In the genomic region with DNA sequence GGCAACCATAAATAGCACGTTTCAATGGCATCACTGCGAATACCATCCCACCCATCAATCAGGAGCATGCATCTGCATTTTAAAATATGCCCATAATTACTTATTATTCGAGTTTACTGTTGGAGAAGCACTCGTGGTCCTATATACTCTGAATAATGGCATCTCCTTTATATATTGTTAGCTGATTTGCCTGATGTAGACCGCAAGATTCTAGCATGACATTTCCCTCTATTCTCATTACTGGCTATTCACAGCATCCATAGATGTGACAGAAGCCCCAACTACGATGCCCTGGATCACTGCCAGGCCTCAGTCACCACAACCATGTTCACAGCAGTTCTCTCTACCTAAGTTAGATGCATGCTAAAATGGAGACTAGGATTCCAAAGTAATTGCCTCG, we compare ENCODE assay signal across 17 mouse cellular contexts.
DNase-seq lines count a peak whose midpoint lies in the region; ATAC-seq and TF ChIP-seq lines count a peak whose summit lies in the region.
"Had no signal": no experiment of that assay in that cellular context is flagged by ENCODE, and none has a peak within 500 bp of the region (broad histone marks: within the 10 kb centered on the region; RNA-seq: fewer than 3 reads in every experiment).

No protein-coding gene starts in this region.

- H3K9me3 ChIP-seq in forebrain, embryonic 16.5 days (ENCODE audit: control insufficient read depth, low read length) = no peaks in the 10 kb centered on the region
- H3K9me3 ChIP-seq: embryonic facial prominence, embryonic 10.5 days; heart, embryonic 15.5 days; hindbrain, embryonic 15.5 days had no signal

- no peaks in the 10 kb centered on the region for H3K27me3 ChIP-seq in forebrain, embryonic 16.5 days (replicated peaks; ENCODE audit: control insufficient read depth, insufficient read depth, low read length)
- H3K27me3 ChIP-seq: heart, embryonic 15.5 days; hindbrain, embryonic 15.5 days had no signal

- no peak overlapping the region for H3K4me3 ChIP-seq in left cerebral cortex, adult 2 months
- no peak overlapping the region for H3K4me3 ChIP-seq in forebrain, embryonic 16.5 days (replicated peaks; ENCODE audit: low read length)
- H3K4me3 ChIP-seq: embryonic facial prominence, embryonic 10.5 days; heart, adult 2 months; heart, embryonic 15.5 days; hindbrain, embryonic 15.5 days had no signal

- WGBS in forebrain, embryonic 16.5 days = 34% methylated on average over 7 of the region's 7 CpGs

- TF ChIP-seq POLR2A in brain, embryonic 14.5 days (IDR thresholded peaks at IDR 0.05; ENCODE audit: borderline replicate concordance, extremely low read depth, insufficient read depth, insufficient read length, poor library complexity, severe bottlenecking) = no peak

- H3K27ac ChIP-seq in left cerebral cortex, adult 2 months = no peak overlapping the region
- H3K27ac ChIP-seq in forebrain, embryonic 16.5 days (ENCODE audit: low read length) = no peak overlapping the region
- H3K27ac ChIP-seq: embryonic facial prominence, embryonic 10.5 days; heart, adult 2 months; heart, embryonic 15.5 days; hindbrain, embryonic 15.5 days had no signal

- H3K4me2 ChIP-seq in forebrain, embryonic 16.5 days (ENCODE audit: low read length) = no peak overlapping the region
- H3K4me2 ChIP-seq: heart, embryonic 11.5 days; heart, embryonic 15.5 days; hindbrain, embryonic 15.5 days had no signal

- peaks cover 8% of the 10 kb centered on the region; the same call in 1 of the 2 replicates for H3K4me1 ChIP-seq in forebrain, embryonic 16.5 days (replicated peaks; ENCODE audit: control insufficient read depth, insufficient read depth, low read length)
- H3K4me1 ChIP-seq: embryonic facial prominence, embryonic 10.5 days; heart, embryonic 15.5 days; hindbrain, embryonic 15.5 days had no signal

- no peak for TF ChIP-seq CTCF in left cerebral cortex, adult 2 months (IDR thresholded peaks at IDR 0.05)
- TF ChIP-seq CTCF in brain, embryonic 14.5 days (IDR thresholded peaks at IDR 0.05; ENCODE audit: borderline replicate concordance, extremely low read depth, insufficient read depth, insufficient read length) = no peak

- DNase-seq in cerebellum, postnatal 14 days = peak; percentile 16 to 22
- DNase-seq in cerebellum, adult 18-20 months = no peak
- DNase-seq in left cerebral cortex, postnatal 4 days = peak; percentile 24
- DNase-seq in left cerebral cortex, adult 2 months (ENCODE audit: extremely low spot score in 1 of 2, low spot score in 2 of 2) = no peak
- DNase-seq in brain, embryonic 14.5 days (ENCODE audit: low read depth) = peak; percentile 84
- no peak for DNase-seq in layer of hippocampus, adult 9-11 months
- DNase-seq: adrenal gland, postnatal 14 days; cerebellum, adult 9-10 months; gastrocnemius, postnatal 14 days; heart, adult 2 months; heart, postnatal 14 days had no signal

- intact Hi-C loops in left cerebral cortex, postnatal 4 days (cut with DNase I) = no loop called here
- intact Hi-C loops in left cerebral cortex, adult 2 months (cut with DNase I) = loop anchor here (10.0 kb wide), 1 partner anchor 303 kb away; no protein-coding TSS in a partner anchor

- H3K9ac ChIP-seq in forebrain, embryonic 16.5 days (replicated peaks; ENCODE audit: low read depth, low read length) = no peak overlapping the region
- H3K9ac ChIP-seq: heart, embryonic 15.5 days; hindbrain, embryonic 15.5 days had no signal

- ATAC-seq in forebrain, embryonic 16.5 days = peak; percentile 66
- ATAC-seq: intestine, embryonic 16.5 days had no signal

- no peaks in the 10 kb centered on the region for H3K36me3 ChIP-seq in forebrain, embryonic 16.5 days (ENCODE audit: control insufficient read depth, insufficient read depth)
- H3K36me3 ChIP-seq: embryonic facial prominence, embryonic 10.5 days; heart, embryonic 15.5 days; hindbrain, embryonic 15.5 days had no signal

Comparison
In these comparisons a context has a peak if more than half of its experiments do, and no peak if none do; other contexts are left out.
1. DNase-seq: peak in cerebellum, postnatal 14 days (2 of 2), left cerebral cortex, postnatal 4 days (single experiment) and brain, embryonic 14.5 days (single experiment); none in cerebellum, adult 18-20 months (0 of 2), left cerebral cortex, adult 2 months (0 of 2) and layer of hippocampus, adult 9-11 months (single experiment).